Mouse (Mus musculus) stomach, embryonic 14.5 days (tissue): ENCODE results near the gene Itpr3. TPM values are rescaled to one million over a fixed set of nuclear protein-coding genes. Genes with fewer than 3 reads are reported as not detected.

Experiments used
- ATAC-seq: fragments of 200-750 bp; cut with Nextera tagmentation; 2 replicates; pipeline ENCODE4 v1.8.0; 2017; ENCODE audit warnings: low read depth, moderate TSS enrichment; ENCODE audit not compliant: insufficient number of reproducible peaks, insufficient read depth, low FRiP score
- H3K27ac ChIP-seq: fragments of 300-500 bp; sonication (generic); 2 replicates; pipeline ENCODE4 v1.5.1; 2014; ENCODE audit warnings: mild to moderate bottlenecking, low read length, moderate library complexity, mixed read lengths
- H3K27me3 ChIP-seq: fragments of 300-500 bp; sonication (generic); 2 replicates; pipeline ENCODE4 v1.6.1; 2014; ENCODE audit warnings: low read length, control low read depth, mixed read lengths; ENCODE audit not compliant: control insufficient read depth, insufficient read depth
- H3K36me3 ChIP-seq: fragments of 300-500 bp; sonication (generic); 2 replicates; pipeline ENCODE4 v1.6.1; 2014; ENCODE audit warnings: mild to moderate bottlenecking, control low read depth, low read length, moderate library complexity, mixed read lengths; ENCODE audit not compliant: control insufficient read depth, insufficient read depth
- H3K4me1 ChIP-seq: fragments of 300-500 bp; sonication (generic); 2 replicates; pipeline ENCODE4 v1.6.1; 2014; ENCODE audit warnings: low read length, control low read depth, mixed read lengths; ENCODE audit not compliant: control insufficient read depth, insufficient read depth
- H3K4me2 ChIP-seq: fragments of 300-500 bp; sonication (generic); replicated peaks from 2 replicates; pipeline ENCODE4 v1.6.1; 2014; ENCODE audit warnings: low read depth, low read length, control low read depth
- H3K4me3 ChIP-seq: fragments of 300-500 bp; sonication (generic); 2 replicates; pipeline ENCODE4 v1.5.1; 2014; ENCODE audit warnings: low read depth, low read length, control low read depth
- H3K9ac ChIP-seq: fragments of 300-500 bp; sonication (generic); replicated peaks from 2 replicates; pipeline ENCODE4 v1.6.1; 2014; ENCODE audit warnings: low read depth, mild to moderate bottlenecking, control low read depth, low read length, moderate library complexity, mixed read lengths
- H3K9me3 ChIP-seq: fragments of 300-500 bp; sonication (generic); 2 replicates; pipeline ENCODE4 v1.6.1; 2016; ENCODE audit warnings: low read depth, low read length, control low read depth; ENCODE audit not compliant: control insufficient read depth
- WGBS: fragments of 180-500 bp; shearing (Covaris S2); extraction: QIAGEN DNeasy Blood & Tissue Kit; methylation state at CpG from one replicate; pipeline ENCODE4 v1.1.7; 2014; 5-methylcytosine and 5-hydroxymethylcytosine counted together
- polyA plus RNA-seq: library from polyadenylated mRNA; unstranded; fragments of >200 nt; fragmentation: Nextera tagmentation; extraction: Ambion mirVana; gene quantifications from 2 replicates; pipeline ENCODE4 v1.2.1, GENCODE M21; 2014

Gene Itpr3
- polyA plus RNA-seq, 1 experiment from 2014 or later: 11.5 TPM

GRCm38 (mm10) chr17:27056170-27056569, 934 bp upstream of the Itpr3 start:
- H3K9ac ChIP-seq: 0 out of 2 replicates have a peak overlapping the region, but pooled peaks have one; percentile 58
- peak overlapping the region; percentile 65 for H3K4me3 ChIP-seq
- H3K36me3 ChIP-seq: no peaks in the 10 kb centered on the region
- peaks cover 12% of the 10 kb centered on the region for H3K4me1 ChIP-seq
- peak overlapping the region; percentile 89 for H3K27ac ChIP-seq
- ATAC-seq: peak; percentile 64
- H3K27me3 ChIP-seq: no peaks in the 10 kb centered on the region
- H3K9me3 ChIP-seq: no peaks in the 10 kb centered on the region
- H3K4me2 ChIP-seq: peak overlapping the region; percentile 93
- 0% methylated on average over 13 of the region's 13 CpGs for WGBS

- H3K9me3 ChIP-seq: no peaks in the 10 kb centered on the region
- peak overlapping the region; percentile 89; the same call in 1 of the 2 replicates for H3K27ac ChIP-seq
- peak overlapping the region; percentile 93 for H3K4me2 ChIP-seq
- peak overlapping the region; percentile 65 for H3K4me3 ChIP-seq
- 0 out of 2 replicates have a peak, but pooled peaks cover 4% of the 10 kb centered on the region for H3K4me1 ChIP-seq
- H3K27me3 ChIP-seq: no peaks in the 10 kb centered on the region
- 2% methylated on average over 24 of the region's 24 CpGs for WGBS
- ATAC-seq: no peak; the same call in 1 of the 2 replicates
- peak overlapping the region; percentile 58 for H3K9ac ChIP-seq
- no peaks in the 10 kb centered on the region for H3K36me3 ChIP-seq
Observed at GRCm38 (mm10) chr17:27057517-27058055, 482 bp downstream of the Itpr3 start.

- Histone ChIP-seq H3K4me2 (peak overlapping the region; percentile 23), H3K27me3 (no peaks in the 10 kb centered on the region), H3K4me3 (no peak overlapping the region), H3K4me1 (peaks cover 21% of the 10 kb centered on the region), H3K9ac (no peak overlapping the region), H3K27ac (peak overlapping the region; percentile 66; the same call in 1 of the 2 replicates), H3K9me3 (no peaks in the 10 kb centered on the region), H3K36me3 (no peaks in the 10 kb centered on the region)
- ATAC-seq: no peak
- 61% methylated on average over 8 of the region's 8 CpGs for WGBS
Observed at GRCm38 (mm10) chr17:27060698-27061097, 3.6 kb downstream of the Itpr3 start.

- 94% methylated on average over 3 of the region's 3 CpGs for WGBS
- Histone ChIP-seq H3K36me3 (no peaks in the 10 kb centered on the region), H3K27me3 (no peaks in the 10 kb centered on the region), H3K27ac (no peak overlapping the region), H3K4me3 (no peak overlapping the region), H3K9ac (no peak overlapping the region), H3K4me1 (peaks cover 25% of the 10 kb centered on the region), H3K4me2 (no peak overlapping the region), H3K9me3 (no peaks in the 10 kb centered on the region)
- no peak for ATAC-seq
Observed at GRCm38 (mm10) chr17:27061727-27062126, 4.6 kb downstream of the Itpr3 start.

GRCm38 (mm10) chr17:27062684-27063083, 5.6 kb downstream of the Itpr3 start:
- WGBS: 87% methylated on average over 7 of the region's 7 CpGs
- Histone ChIP-seq H3K27ac (no peak overlapping the region), H3K27me3 (no peaks in the 10 kb centered on the region), H3K4me2 (no peak overlapping the region), H3K9ac (no peak overlapping the region), H3K4me3 (no peak overlapping the region), H3K36me3 (no peaks in the 10 kb centered on the region), H3K4me1 (peaks cover 30% of the 10 kb centered on the region), H3K9me3 (no peaks in the 10 kb centered on the region)
- no peak for ATAC-seq

- no peak overlapping the region for H3K9ac ChIP-seq
- peak overlapping the region; percentile 16; the same call in 1 of the 2 replicates for H3K4me2 ChIP-seq
- 24% methylated on average over 6 of the region's 6 CpGs for WGBS
- no peaks in the 10 kb centered on the region for H3K27me3 ChIP-seq
- H3K4me1 ChIP-seq: peaks cover 29% of the 10 kb centered on the region
- H3K4me3 ChIP-seq: no peak overlapping the region
- H3K27ac ChIP-seq: peak overlapping the region; percentile 72
- peak; percentile 75 for ATAC-seq
- H3K9me3 ChIP-seq: no peaks in the 10 kb centered on the region
- H3K36me3 ChIP-seq: no peaks in the 10 kb centered on the region
Observed at GRCm38 (mm10) chr17:27063717-27064116, 6.6 kb downstream of the Itpr3 start.

- H3K4me3 ChIP-seq: no peak overlapping the region
- ATAC-seq: no peak
- H3K36me3 ChIP-seq: no peaks in the 10 kb centered on the region
- no peaks in the 10 kb centered on the region for H3K9me3 ChIP-seq
- H3K27me3 ChIP-seq: no peaks in the 10 kb centered on the region
- WGBS: 38% methylated on average over 2 of the region's 2 CpGs
- H3K27ac ChIP-seq: peak overlapping the region; percentile 72
- H3K9ac ChIP-seq: no peak overlapping the region
- peaks cover 27% of the 10 kb centered on the region for H3K4me1 ChIP-seq
- H3K4me2 ChIP-seq: peak overlapping the region; percentile 16; the same call in 1 of the 2 replicates
Observed at GRCm38 (mm10) chr17:27064195-27064594, 7.1 kb downstream of the Itpr3 start.

GRCm38 (mm10) chr17:27066065-27066464, 9.0 kb downstream of the Itpr3 start:
- 0 out of 2 replicates have a peak overlapping the region, but pooled peaks have one; percentile 52 for H3K27ac ChIP-seq
- no peak overlapping the region for H3K9ac ChIP-seq
- peaks cover 38% of the 10 kb centered on the region for H3K4me1 ChIP-seq
- H3K27me3 ChIP-seq: no peaks in the 10 kb centered on the region
- 56% methylated on average over 7 of the region's 7 CpGs for WGBS
- peak; percentile 48; the same call in 1 of the 2 replicates for ATAC-seq
- no peaks in the 10 kb centered on the region for H3K36me3 ChIP-seq
- H3K9me3 ChIP-seq: no peaks in the 10 kb centered on the region
- no peak overlapping the region for H3K4me3 ChIP-seq
- no peak overlapping the region for H3K4me2 ChIP-seq

- no peaks in the 10 kb centered on the region for H3K27me3 ChIP-seq
- no peaks in the 10 kb centered on the region for H3K9me3 ChIP-seq
- 0 out of 2 replicates have a peak overlapping the region, but pooled peaks have one; percentile 10 for H3K27ac ChIP-seq
- 79% methylated on average over 5 of the region's 5 CpGs for WGBS
- peaks cover 32% of the 10 kb centered on the region for H3K4me1 ChIP-seq
- no peaks in the 10 kb centered on the region for H3K36me3 ChIP-seq
- H3K4me2 ChIP-seq: no peak overlapping the region
- no peak overlapping the region for H3K9ac ChIP-seq
- ATAC-seq: no peak
- no peak overlapping the region for H3K4me3 ChIP-seq
Observed at GRCm38 (mm10) chr17:27069071-27069470, 12.0 kb downstream of the Itpr3 start.
